Mouse (Mus musculus): ENCODE data around the gene Olfr1167. TPM values are rescaled to one million over a fixed set of nuclear protein-coding genes. Genes with fewer than 3 reads are reported as not detected.
"Not testable (repeated sequence)": the region's sequence is repeated elsewhere in the genome, so short reads cannot be mapped to it uniquely, and the experiment has no call there.

Gene Olfr1167
- not detected in 2 replicates for polyA plus RNA-seq (2014; fragmentation: Nextera tagmentation; extraction: Ambion mirVana)

DNA sequence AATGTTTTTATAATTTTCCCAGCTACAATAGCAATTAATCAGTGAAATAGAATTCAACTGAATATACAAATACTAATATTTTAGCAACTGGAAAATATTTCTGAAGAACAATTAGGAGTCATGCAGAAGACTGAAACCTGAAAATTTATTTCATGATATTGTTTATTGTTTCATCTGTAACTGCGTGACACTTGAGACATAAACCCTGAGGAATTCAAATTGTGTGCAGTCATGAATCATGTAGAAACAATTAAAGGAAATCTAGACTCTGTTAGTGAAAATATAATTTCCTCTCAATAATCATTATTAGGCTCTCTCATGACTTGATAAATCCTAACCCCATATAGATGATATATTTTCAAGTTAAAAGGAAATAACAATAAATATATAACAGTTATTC, at the start of gene Olfr1167:
Olfr1167 (minus strand) TSS at position 101 of the 400 bp plus-strand sequence.
- H3K4me3 ChIP-seq (ENCODE audit: low read length); H3K9ac ChIP-seq (ENCODE audit: low read depth, low read length); H3K27ac ChIP-seq (ENCODE audit: low read depth, low read length); ATAC-seq (ENCODE audit: low FRiP score, low TSS enrichment); H3K9me3 ChIP-seq (ENCODE audit: control insufficient read depth, low read length); H3K36me3 ChIP-seq (ENCODE audit: control insufficient read depth, insufficient read depth, low read length); H3K4me1 ChIP-seq (ENCODE audit: control insufficient read depth, insufficient read depth, low read length); H3K27me3 ChIP-seq (ENCODE audit: control insufficient read depth, insufficient read depth, low read length); H3K4me2 ChIP-seq (replicated peaks; ENCODE audit: low read depth, low read length): not testable (repeated sequence)
- WGBS: 78% methylated on average over 1 of the region's 1 CpGs

DNA sequence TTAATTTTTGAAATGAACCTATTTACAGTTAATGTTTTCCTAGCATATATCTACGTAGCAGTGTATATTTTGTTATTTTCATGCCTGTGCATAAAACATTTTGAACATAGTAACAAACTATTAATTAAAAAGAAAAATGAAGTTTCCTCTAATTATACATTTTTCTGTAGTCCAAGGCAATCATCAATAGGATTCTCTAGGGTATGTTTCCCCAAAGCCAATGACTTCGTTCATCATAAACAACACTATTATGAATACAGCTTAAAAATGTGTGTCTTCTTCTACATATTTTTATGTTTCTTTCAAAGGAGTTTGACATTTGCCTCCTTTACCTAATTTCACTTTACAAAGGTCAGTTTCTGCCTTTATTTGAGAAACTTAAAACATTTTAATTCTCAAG, 26.6 kb upstream of the Olfr1167 start, which contains the start of gene Olfr1168:
Olfr1168 (plus strand) TSS at position 301 of the 400 bp plus-strand sequence.
- Histone ChIP-seq H3K4me3 (ENCODE audit: low read length) (no peak within 1 kb of the TSS), H3K9ac (ENCODE audit: low read depth, low read length) (no peak within 1 kb of the TSS), H3K27ac (ENCODE audit: low read depth, low read length) (no peak within 1 kb of the TSS), H3K4me1 (ENCODE audit: control insufficient read depth, insufficient read depth, low read length) (no peaks in the 10 kb centered on the region), H3K4me2 (replicated peaks; ENCODE audit: low read depth, low read length) (no peak within 1 kb of the TSS), H3K36me3 (ENCODE audit: control insufficient read depth, insufficient read depth, low read length) (no peaks in the 10 kb centered on the region), H3K9me3 (ENCODE audit: control insufficient read depth, low read length) (no peaks in the 10 kb centered on the region), H3K27me3 (ENCODE audit: control insufficient read depth, insufficient read depth, low read length) (no peaks in the 10 kb centered on the region)
- 85% methylated on average over 2 of the region's 2 CpGs for WGBS
- no peak for ATAC-seq (ENCODE audit: low FRiP score, low TSS enrichment)

DNA sequence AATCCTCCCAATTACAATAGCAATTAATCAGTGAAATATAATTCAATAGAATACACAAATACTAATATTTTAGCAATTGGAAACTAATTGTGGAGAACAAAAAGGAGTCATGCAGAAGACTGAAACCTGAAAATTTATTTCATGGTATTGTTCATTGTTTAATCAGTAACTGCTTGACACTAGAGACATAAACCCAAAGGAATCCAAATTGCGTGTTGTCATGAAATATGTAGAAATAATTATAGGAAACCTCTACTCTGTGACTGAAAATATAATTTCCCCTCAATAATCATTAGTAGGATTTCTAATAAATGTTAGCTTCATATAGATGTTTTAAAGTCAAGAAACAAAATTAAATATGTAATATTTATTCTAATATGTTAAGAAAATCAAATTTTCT, 26.8 kb downstream of the Olfr1167 start, which contains the start of gene Olfr1166:
Olfr1166 (minus strand) TSS at position 101 of the 400 bp plus-strand sequence.
- H3K27ac ChIP-seq (ENCODE audit: low read depth, low read length): no peak within 1 kb of the TSS
- no peak within 1 kb of the TSS for H3K9ac ChIP-seq (ENCODE audit: low read depth, low read length)
- H3K9me3 ChIP-seq (ENCODE audit: control insufficient read depth, low read length): no peaks in the 10 kb centered on the region
- no peaks in the 10 kb centered on the region for H3K36me3 ChIP-seq (ENCODE audit: control insufficient read depth, insufficient read depth, low read length)
- H3K27me3 ChIP-seq (ENCODE audit: control insufficient read depth, insufficient read depth, low read length): no peaks in the 10 kb centered on the region
- no peak within 1 kb of the TSS for H3K4me3 ChIP-seq (ENCODE audit: low read length)
- 100% methylated on average over 1 of the region's 1 CpGs for WGBS
- no peak within 1 kb of the TSS for H3K4me2 ChIP-seq (replicated peaks; ENCODE audit: low read depth, low read length)
- H3K4me1 ChIP-seq (ENCODE audit: control insufficient read depth, insufficient read depth, low read length): no peaks in the 10 kb centered on the region
- no peak for ATAC-seq (ENCODE audit: low FRiP score, low TSS enrichment)

Other genes with a start within 250 kb of the Olfr1167 start
- gene Olfr1155, start 210.1 kb downstream of the Olfr1167 start, polyA plus RNA-seq (2014; fragmentation: Nextera tagmentation; extraction: Ambion mirVana): not detected in 2 replicates
- not detected in 2 replicates for gene Olfr1156, start 202.1 kb downstream of the Olfr1167 start, polyA plus RNA-seq (2014; fragmentation: Nextera tagmentation; extraction: Ambion mirVana)
- not detected in 2 replicates for gene Olfr1157, start 186.9 kb downstream of the Olfr1167 start, polyA plus RNA-seq (2014; fragmentation: Nextera tagmentation; extraction: Ambion mirVana)
- not detected in 2 replicates for gene Olfr74, start 180.5 kb downstream of the Olfr1167 start, polyA plus RNA-seq (2014; fragmentation: Nextera tagmentation; extraction: Ambion mirVana)
- gene Olfr1158, start 165.1 kb downstream of the Olfr1167 start, polyA plus RNA-seq (2014; fragmentation: Nextera tagmentation; extraction: Ambion mirVana): not detected in 2 replicates
- not detected in 2 replicates for gene Olfr1160, start 146.9 kb downstream of the Olfr1167 start, polyA plus RNA-seq (2014; fragmentation: Nextera tagmentation; extraction: Ambion mirVana)
- gene Olfr1161, start 132.4 kb downstream of the Olfr1167 start, polyA plus RNA-seq (2014; fragmentation: Nextera tagmentation; extraction: Ambion mirVana): not detected in 2 replicates
- not detected in 2 replicates for gene Olfr73, start 117.5 kb downstream of the Olfr1167 start, polyA plus RNA-seq (2014; fragmentation: Nextera tagmentation; extraction: Ambion mirVana)
- not detected in 2 replicates for gene Olfr1162, start 104.1 kb downstream of the Olfr1167 start, polyA plus RNA-seq (2014; fragmentation: Nextera tagmentation; extraction: Ambion mirVana)
- not detected in 2 replicates for gene Olfr1163, start 83.4 kb downstream of the Olfr1167 start, polyA plus RNA-seq (2014; fragmentation: Nextera tagmentation; extraction: Ambion mirVana)
- not detected in 2 replicates for gene Olfr1164, start 61.2 kb downstream of the Olfr1167 start, polyA plus RNA-seq (2014; fragmentation: Nextera tagmentation; extraction: Ambion mirVana)
- not detected in 2 replicates for gene Olfr1166, start 26.9 kb downstream of the Olfr1167 start, polyA plus RNA-seq (2014; fragmentation: Nextera tagmentation; extraction: Ambion mirVana)
- not detected in 2 replicates for gene Olfr1168, start 26.7 kb upstream of the Olfr1167 start, polyA plus RNA-seq (2014; fragmentation: Nextera tagmentation; extraction: Ambion mirVana)
- gene Olfr1170, start 73.1 kb upstream of the Olfr1167 start, polyA plus RNA-seq (2014; fragmentation: Nextera tagmentation; extraction: Ambion mirVana): not detected in 2 replicates
- not detected in 2 replicates for gene Olfr1173, start 124.7 kb upstream of the Olfr1167 start, polyA plus RNA-seq (2014; fragmentation: Nextera tagmentation; extraction: Ambion mirVana)
- not detected in 2 replicates for gene Olfr1174-ps, start 159.9 kb upstream of the Olfr1167 start, polyA plus RNA-seq (2014; fragmentation: Nextera tagmentation; extraction: Ambion mirVana)
- not detected in 2 replicates for gene Olfr1175-ps, start 172.0 kb upstream of the Olfr1167 start, polyA plus RNA-seq (2014; fragmentation: Nextera tagmentation; extraction: Ambion mirVana)
- gene Olfr1176, start 181.5 kb upstream of the Olfr1167 start, polyA plus RNA-seq (2014; fragmentation: Nextera tagmentation; extraction: Ambion mirVana): not detected in 2 replicates
- gene Olfr1177-ps, start 191.3 kb upstream of the Olfr1167 start, polyA plus RNA-seq (2014; fragmentation: Nextera tagmentation; extraction: Ambion mirVana): not detected in 2 replicates
- not detected in 2 replicates for gene Olfr1178, start 231.9 kb upstream of the Olfr1167 start, polyA plus RNA-seq (2014; fragmentation: Nextera tagmentation; extraction: Ambion mirVana)

All from kidney, embryonic 14.5 days (tissue).